Mouse (Mus musculus) Muller cell, postnatal 12 days (primary cell): Measurements from ENCODE around the gene Abracl.
A peak's percentile ranks its signal among the peaks of the same experiment; 100 is the strongest.

Source experiments
- DNase-seq: peaks from one replicate; pipeline ENCODE4 v3.0.0-alpha.2; 2015; ENCODE audit errors: inconsistent ontology term

Abracl gene

GRCm38 (mm10) chr10:18022741-18023347 is at the start of gene Abracl:
TSS of gene Abracl (minus strand) at chr10:18023288.
- DNase-seq, result peak; percentile 80

GRCm38 (mm10) chr10:18072871-18073270 is 49.8 kb upstream of the Abracl start:
- no peak for DNase-seq

DNA sequence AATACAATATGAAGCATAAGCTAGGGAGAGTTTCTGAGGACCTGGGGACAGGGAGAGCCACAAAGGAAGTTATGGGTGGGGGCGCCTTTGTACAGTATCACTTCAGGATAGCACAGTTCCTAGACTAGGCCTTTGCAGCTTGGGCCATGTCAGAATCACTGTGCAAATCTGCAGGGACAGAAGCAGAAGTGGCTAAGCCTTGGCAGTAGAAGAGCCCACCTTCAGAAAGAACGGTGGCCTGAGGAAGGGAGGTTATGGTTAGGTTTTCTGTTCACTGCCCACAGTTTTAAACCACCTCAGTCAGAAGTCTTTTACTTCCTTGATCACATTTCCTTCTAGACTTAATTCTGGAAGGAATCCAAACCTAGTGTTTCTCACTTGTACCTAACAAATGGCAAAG is 47.5 kb upstream of the Abracl start:
- DNase-seq, result no peak

DNA sequence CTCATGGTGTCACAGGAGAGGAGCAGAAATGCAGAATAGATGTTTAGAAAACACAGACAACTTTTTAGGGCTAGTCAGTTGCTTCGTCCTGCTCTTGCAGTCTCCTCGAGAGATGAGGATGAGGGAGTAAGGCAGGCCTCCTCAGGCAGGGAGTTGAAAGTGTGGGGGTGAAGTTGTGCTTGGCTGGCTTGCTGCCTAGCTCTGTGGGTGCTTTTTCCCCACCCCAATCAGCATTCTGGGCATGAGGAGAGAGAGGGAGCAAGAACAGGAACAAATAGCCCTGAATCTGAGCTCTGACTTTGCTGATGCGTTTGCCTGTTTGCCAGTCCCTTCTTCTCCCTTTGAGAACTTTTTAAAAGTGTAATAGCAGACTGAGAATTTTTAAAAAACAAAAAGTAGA is 47.1 kb upstream of the Abracl start:
- DNase-seq, result peak; percentile 32

DNA sequence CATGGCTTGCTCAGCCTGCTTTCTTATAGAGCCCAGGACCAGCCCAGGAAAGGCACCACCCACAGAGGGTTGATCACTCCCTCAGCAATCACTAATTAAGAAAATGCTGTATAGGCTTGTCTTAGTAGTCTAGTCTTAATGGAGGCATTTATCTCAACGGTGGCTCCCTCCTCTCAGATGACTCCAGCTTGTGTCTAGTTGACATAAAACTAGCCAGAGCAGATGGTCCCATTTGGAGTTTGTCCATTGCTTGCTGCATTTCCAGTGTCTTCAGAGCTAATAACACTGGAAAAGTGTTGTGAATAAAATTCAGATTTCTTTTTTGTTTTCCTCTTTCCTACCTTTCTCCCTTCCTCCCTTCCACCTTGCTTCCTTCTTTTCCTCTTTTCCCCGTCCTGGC is 46.5 kb upstream of the Abracl start:
- no peak for DNase-seq

DNA sequence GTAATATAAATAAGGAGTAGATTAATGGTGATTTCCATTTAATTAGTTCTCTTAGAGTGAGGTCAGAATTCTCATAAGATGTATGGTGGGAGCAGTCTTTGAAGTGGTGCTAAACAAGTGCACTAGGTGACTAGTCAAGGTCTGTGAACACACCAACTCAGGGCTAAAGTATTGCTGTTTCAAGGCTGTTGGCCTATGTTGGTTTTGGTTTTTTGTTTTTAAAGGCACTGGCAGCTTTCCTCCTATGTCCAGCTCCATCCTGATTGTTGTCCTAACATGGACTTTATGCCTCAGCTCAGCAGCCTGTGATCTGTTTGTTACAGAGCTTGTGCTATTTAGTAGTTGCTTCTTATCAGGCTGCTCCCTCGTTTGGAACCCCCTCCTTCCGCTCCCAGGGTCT is 45.8 kb upstream of the Abracl start:
- DNase-seq, result no peak

- DNase-seq, result no peak
These were observed 44.8 kb upstream of the Abracl start for GRCm38 (mm10) chr10:18067761-18068446.

GRCm38 (mm10) chr10:18066031-18066439 is 42.9 kb upstream of the Abracl start:
- no peak for DNase-seq

DNA sequence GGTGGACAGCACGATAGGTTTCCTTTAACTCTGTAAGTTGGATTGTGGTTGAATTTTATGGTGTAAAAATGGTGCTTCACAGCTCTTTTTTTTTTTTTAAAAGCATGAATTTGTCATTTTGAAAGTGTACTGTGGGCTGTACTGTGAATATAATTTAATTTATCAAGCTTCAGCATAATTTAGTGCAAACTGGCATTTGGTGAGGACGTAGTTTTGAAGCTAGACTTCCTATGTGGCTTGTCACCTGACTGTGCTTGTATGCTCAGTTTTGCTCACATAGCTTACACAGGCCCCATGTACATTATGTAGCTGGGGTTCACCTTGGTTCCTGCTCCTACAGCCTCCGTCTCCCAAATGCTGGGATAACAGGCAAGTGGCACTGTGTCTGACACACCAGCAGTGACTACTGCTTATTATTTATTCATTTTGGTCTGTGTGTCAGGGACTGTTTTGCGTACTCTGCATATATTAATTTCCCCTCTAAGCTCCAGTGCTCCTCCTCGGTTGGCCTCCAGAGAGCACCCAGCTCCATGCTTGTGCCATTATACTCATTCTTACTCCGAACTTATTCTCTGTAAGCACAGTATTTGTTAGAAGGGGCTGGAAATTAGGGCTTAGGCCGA is 41.6 kb upstream of the Abracl start:
- no peak for DNase-seq

DNA sequence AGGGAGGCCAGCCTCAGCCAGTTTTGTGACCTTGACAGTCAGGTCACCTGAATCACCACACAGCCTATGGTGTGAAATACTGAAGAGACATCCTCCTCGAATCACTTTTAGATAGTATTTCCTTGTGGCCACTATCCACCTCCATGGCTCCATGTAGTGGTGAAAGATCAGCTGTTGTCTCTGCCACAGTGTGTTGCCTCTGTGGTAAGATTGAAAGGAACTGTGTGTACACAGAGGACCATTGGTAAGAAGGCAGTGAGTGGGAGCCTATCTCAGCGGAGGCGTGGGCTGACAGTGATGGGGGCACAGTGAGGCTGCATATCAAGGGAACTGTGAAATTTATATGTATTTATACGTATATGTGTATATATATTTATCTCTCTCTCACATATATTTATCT is 38.4 kb upstream of the Abracl start:
- DNase-seq, result no peak

- DNase-seq, result no peak
These were observed 37.7 kb upstream of the Abracl start for GRCm38 (mm10) chr10:18060778-18061177.

GRCm38 (mm10) chr10:18059807-18060206 is 36.7 kb upstream of the Abracl start:
- DNase-seq, result no peak

DNA sequence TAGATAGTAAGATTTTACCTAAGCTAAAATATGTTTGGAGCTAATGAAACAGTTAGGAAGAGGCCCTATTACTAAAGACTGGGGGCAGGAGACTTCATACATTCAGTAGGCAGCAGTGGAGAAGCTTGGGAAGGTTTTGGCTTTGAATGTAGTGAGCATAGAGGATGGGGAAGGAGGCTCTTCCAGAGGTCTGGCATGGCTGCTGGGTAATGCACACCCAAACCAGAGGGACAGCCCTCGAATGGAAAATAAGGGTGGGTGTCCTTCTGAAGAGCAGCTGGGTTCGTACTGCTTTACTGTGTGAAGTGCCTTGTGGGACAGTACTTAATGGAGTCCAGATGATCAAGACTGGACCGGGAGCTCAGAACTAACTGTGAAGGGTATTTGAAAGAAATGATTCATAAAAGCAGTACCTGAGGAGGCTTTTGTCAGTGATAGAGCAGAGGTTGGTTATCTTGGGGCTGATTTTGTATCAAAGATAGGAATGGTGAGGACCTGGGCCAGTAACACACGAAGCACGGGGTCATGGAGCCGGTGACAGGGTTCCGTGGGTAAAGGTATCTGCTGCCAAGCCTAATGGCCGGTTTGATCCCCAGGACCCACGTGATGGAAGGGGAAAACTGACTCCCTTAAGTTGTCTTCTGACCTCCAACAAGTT is 35.7 kb upstream of the Abracl start:
- DNase-seq, result no peak

- no peak for DNase-seq
These were observed 33.3 kb upstream of the Abracl start for GRCm38 (mm10) chr10:18056391-18056745.

DNA sequence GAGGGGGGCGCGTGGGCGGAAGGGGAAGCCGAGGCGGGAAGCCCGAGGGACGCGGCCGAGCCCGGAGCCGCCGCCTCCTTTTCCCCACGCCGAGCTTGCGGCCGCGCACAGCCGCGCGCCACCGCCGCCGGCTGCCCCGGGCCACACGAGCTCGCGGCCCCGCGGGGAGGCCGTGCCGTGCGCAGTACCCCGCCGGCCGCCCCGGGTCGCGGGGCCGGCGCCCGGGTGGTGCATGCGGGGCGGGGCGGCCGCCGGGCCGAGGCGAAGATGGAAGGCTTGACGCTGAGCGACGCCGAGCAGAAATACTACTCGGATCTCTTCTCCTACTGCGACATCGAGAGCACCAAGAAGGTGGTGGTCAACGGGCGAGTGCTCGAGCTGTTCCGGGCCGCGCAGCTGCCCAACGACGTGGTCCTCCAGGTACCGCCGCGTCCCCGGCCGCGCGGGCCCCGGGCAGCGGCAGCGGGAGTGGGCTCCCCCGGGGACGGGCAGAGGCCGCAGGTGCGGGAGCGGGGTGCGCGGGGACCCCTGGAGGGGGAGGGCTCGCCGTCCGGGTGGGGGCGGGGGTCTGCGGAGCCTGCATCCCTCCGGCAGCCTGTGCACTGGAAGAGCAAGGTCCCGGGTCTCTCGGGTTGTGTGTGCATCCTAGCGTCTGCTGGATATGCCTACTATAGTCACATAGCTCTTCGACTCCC is 32.8 kb upstream of the Abracl start, which contains the start of gene Reps1:
Gene Reps1, plus strand, starts transcription at position 166 of the 695 bp plus-strand sequence.
- no peak for DNase-seq

DNA sequence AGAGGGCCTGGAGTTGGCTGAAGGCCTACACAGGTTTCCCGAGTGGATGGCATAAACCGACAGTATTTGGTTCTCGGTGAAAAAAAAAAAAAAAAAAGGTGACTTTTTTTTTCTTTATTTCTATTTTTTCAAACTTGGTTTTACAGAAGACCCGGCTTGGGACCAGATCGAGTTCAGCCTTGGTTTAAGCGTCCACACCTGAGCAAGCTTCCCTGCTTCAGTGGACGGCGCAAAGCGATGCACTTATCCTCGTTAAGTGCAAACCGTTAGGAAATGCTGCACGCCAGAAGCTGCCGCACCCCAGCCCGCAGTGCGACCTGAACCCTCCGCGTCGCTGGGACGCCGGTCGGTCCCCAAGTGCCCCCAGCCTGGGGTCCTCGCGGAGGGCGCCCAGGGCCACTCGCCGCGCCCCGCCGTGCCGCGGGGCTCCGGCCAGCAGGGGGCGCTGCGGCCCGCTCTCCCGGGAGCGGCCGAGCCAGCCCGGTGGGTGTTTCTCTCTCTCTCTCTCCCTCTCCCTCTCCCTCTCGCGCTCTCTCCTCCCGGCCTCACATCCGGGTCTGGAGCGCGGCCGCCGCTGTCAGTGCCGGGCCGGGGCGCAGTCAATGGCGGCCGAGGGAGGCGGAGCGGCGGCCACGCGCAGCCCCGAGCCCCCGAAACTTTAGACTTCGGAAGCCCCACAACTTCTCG is 32.1 kb upstream of the Abracl start:
- peak; percentile 92 for DNase-seq

- no peak for DNase-seq
These were observed 24.5 kb upstream of the Abracl start for GRCm38 (mm10) chr10:18047380-18048146.

GRCm38 (mm10) chr10:18046380-18046779 is 23.3 kb upstream of the Abracl start:
- no peak for DNase-seq

DNA sequence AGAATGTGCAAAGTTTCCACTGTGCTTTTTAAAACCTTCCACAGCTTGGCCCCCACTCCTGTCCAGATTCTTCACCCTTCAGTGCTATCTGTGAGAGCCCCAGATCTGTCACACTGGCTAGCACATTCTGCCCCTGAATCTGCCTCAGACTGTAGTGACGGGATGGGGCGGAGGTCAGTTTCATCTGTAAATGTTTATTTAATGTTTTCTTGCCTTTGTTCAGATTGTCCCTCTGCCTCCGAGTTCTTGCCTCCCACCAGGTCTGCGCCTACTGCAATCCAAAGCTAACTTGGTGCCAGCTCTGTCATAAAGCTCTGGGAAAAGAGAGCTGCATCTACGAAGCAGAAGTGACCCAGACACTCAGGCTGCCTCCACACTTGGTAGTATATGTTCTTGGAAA is 13.8 kb upstream of the Abracl start:
- DNase-seq, result no peak

DNA sequence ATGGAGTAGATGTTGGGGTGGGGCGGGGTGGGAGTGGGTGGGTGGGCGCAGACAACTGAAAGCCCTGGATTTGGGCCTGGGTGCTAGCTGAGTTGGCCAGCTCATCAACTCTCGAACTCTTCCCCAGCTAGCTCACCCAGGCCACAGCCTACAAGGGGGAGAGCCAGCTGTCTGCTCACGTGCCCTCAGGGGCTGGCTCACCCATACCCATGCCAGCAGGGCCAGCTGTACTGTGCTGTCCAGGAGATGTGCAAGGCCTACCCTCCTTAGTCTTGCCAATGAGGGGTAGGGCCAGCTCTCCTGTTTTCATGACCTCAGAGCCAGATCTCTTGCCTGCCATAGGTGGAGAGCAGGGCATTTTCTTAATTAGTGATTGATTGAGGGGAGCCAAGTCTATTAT is 11.3 kb upstream of the Abracl start:
- DNase-seq, result no peak

DNA sequence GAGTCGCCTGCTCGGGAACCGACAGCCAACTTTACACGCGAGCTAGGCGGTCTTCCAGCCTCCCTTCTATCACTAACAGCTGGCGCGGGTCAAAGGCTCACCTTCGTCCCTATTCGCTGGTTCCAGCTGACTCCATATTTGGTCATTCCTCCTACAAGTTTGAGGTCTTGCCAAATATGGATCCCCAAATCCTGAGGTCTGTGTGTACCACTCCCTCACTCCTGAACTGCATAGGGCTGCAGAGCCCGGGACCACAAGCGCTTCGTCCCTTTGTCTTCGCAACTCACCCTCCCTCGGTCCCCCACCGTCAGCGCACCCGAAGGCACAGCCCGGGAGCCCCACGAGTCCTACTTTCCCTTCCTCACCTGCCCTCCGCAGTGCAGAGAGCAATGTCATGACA is 776 bp downstream of the Abracl start:
- peak; percentile 57 for DNase-seq
